Mouse (Mus musculus): Measurements from ENCODE around the gene Ssbp2. TPM values are rescaled to one million over a fixed set of nuclear protein-coding genes. Genes with fewer than 3 reads are reported as not detected.

Gene Ssbp2
- polyA plus RNA-seq, 1 experiment from 2014 or later = 77.7 TPM

DNA sequence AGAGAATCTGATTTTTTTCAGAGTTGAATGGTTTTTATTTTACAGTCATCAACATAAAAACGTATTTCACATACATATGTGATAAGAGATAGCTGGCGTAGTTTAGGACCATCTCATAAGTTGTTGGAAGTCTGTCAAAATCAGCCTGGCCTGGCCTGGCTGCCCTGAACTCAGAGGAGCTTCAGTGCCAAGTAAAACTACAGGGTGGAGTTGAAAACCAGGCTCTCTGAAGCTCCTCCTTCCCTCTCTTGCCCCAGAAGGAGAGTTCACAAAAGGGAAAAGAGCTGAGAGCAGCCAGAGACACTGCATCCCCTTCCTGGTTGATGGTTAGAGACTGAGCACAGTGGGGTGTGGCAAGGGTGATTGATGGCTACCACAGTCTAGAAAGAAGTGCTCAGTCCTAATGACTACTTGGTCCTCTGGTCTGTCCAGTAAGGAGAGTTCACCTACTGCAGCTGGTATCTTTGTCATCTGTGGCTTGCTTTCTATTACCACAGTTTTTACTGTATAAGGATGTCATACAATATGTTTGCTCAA is 236.1 kb downstream of the Ssbp2 start:
- Histone ChIP-seq H3K27ac (no peak overlapping the region), H3K4me3 (replicated peaks; ENCODE audit: low read depth, low read length) (no peak overlapping the region)
- no peak; the same call in 1 of the 2 replicates for ATAC-seq (replicated peaks; ENCODE audit: low FRiP score, low read depth)

DNA sequence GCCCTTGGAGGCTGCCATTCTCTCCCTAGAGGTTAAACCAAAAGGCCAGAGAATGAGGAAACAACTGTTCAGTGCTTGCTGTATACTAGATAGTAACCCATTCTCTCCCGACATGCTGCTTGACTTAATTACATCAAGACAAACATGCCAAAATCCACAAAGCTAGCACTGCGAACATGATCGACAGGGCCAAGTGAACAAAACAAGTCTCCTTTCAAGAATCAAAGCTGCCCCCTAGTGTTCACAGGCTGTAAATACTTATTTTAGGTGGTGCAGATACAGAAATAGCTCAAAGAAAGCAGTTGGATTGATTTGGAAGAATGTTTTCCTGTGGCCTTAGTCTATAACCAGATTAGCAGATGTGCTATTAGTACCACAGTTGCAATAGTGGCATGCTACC is 236.9 kb downstream of the Ssbp2 start:
- DNase-seq (ENCODE audit: low spot score) (peak; percentile 78), ATAC-seq (replicated peaks; ENCODE audit: low FRiP score, low read depth) (no peak)
- H3K27ac ChIP-seq = no peak overlapping the region
- no peak overlapping the region for H3K4me2 ChIP-seq (ENCODE audit: low read length)
- H3K4me3 ChIP-seq (replicated peaks; ENCODE audit: low read depth, low read length) = no peak overlapping the region
- no peaks in the 10 kb centered on the region for H3K27me3 ChIP-seq (ENCODE audit: insufficient read depth, low read length)
- peaks cover 6% of the 10 kb centered on the region; the same call in 1 of the 2 replicates for H3K36me3 ChIP-seq (ENCODE audit: insufficient read depth, low read length)
- peak; percentile 76 for TF ChIP-seq CTCF (IDR thresholded peaks at IDR 0.05; ENCODE audit: low read depth)
- no peaks in the 10 kb centered on the region for H3K4me1 ChIP-seq (replicated peaks; ENCODE audit: insufficient read depth, low read length)
- H3K9me3 ChIP-seq (replicated peaks; ENCODE audit: low read length) = no peaks in the 10 kb centered on the region
- no peak overlapping the region for H3K9ac ChIP-seq (ENCODE audit: low read depth, low read length)
- 40% methylated on average over 3 of the region's 3 CpGs for WGBS

More for the DNA sequence above, 236.1 kb downstream of the Ssbp2 start:
- Histone ChIP-seq H3K9me3 (replicated peaks; ENCODE audit: low read length) (no peaks in the 10 kb centered on the region), H3K9ac (ENCODE audit: low read depth, low read length) (no peak overlapping the region), H3K27me3 (ENCODE audit: insufficient read depth, low read length) (no peaks in the 10 kb centered on the region), H3K4me1 (replicated peaks; ENCODE audit: insufficient read depth, low read length) (no peaks in the 10 kb centered on the region), H3K4me2 (ENCODE audit: low read length) (no peak overlapping the region), H3K36me3 (ENCODE audit: insufficient read depth, low read length) (peaks cover 6% of the 10 kb centered on the region; the same call in 1 of the 2 replicates)
- DNase-seq (ENCODE audit: low spot score) = peak; percentile 46
- 66% methylated on average over 2 of the region's 2 CpGs for WGBS
- TF ChIP-seq CTCF (IDR thresholded peaks at IDR 0.05; ENCODE audit: low read depth) = no peak

DNA sequence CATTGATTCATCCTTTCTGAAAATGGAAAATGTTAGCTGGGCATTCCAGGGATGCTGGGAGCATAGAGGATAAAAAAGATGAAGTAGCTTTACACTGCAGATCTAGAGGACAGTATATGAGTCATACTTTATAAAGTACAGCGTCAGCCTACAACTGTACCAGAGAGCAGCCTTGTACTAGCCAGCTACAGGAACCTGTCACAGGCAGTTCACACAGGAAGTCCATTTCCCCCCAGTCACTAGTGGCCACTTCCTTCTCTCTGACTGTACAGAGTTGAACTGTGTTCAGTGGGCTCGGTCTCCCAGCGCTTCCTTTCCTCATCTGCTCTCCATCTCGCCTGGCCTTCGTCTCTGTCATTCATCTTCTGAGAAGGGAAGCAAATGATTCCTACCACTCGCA is 242.3 kb downstream of the Ssbp2 start:
- 70% methylated on average over 6 of the region's 6 CpGs for WGBS
- Histone ChIP-seq H3K4me3 (replicated peaks; ENCODE audit: low read depth, low read length) (no peak overlapping the region), H3K27me3 (ENCODE audit: insufficient read depth, low read length) (no peaks in the 10 kb centered on the region), H3K9ac (ENCODE audit: low read depth, low read length) (no peak overlapping the region), H3K27ac (no peak overlapping the region), H3K4me2 (ENCODE audit: low read length) (no peak overlapping the region), H3K36me3 (ENCODE audit: insufficient read depth, low read length) (peaks cover 6% of the 10 kb centered on the region; the same call in 1 of the 2 replicates), H3K9me3 (replicated peaks; ENCODE audit: low read length) (no peaks in the 10 kb centered on the region), H3K4me1 (replicated peaks; ENCODE audit: insufficient read depth, low read length) (no peaks in the 10 kb centered on the region)
- ATAC-seq (replicated peaks; ENCODE audit: low FRiP score, low read depth) (peak; percentile 73; the same call in 1 of the 2 replicates), DNase-seq (ENCODE audit: low spot score) (peak; percentile 31)
- TF ChIP-seq CTCF (IDR thresholded peaks at IDR 0.05; ENCODE audit: low read depth) = no peak

DNA sequence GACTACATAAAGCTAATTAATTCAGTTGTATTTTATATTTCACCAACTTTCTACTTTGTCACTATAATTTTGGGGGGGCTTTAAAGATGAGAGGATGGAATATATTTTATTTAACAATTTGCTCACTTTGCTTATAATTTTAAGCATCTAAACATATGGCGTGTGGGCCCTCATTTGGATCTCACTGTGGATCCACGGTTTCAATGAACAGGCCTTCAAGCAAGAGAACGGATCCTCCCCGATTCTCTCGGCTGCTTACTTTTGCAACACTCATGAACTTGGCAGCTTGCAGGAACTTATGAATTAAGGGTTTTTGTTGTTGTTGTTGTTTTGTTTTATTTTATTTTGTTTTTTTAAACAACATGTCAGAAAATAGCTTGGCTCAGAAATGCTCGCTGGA is 259.4 kb downstream of the Ssbp2 start:
- WGBS = 89% methylated on average over 6 of the region's 6 CpGs
- Histone ChIP-seq H3K9ac (ENCODE audit: low read depth, low read length) (no peak overlapping the region), H3K4me3 (replicated peaks; ENCODE audit: low read depth, low read length) (no peak overlapping the region), H3K4me1 (replicated peaks; ENCODE audit: insufficient read depth, low read length) (no peaks in the 10 kb centered on the region), H3K27ac (no peak overlapping the region), H3K9me3 (replicated peaks; ENCODE audit: low read length) (no peaks in the 10 kb centered on the region), H3K36me3 (ENCODE audit: insufficient read depth, low read length) (no peaks in the 10 kb centered on the region), H3K4me2 (ENCODE audit: low read length) (no peak overlapping the region), H3K27me3 (ENCODE audit: insufficient read depth, low read length) (no peaks in the 10 kb centered on the region)
- TF ChIP-seq CTCF (IDR thresholded peaks at IDR 0.05; ENCODE audit: low read depth) = no peak
- ATAC-seq (replicated peaks; ENCODE audit: low FRiP score, low read depth) (no peak), DNase-seq (ENCODE audit: low spot score) (no peak)

DNA sequence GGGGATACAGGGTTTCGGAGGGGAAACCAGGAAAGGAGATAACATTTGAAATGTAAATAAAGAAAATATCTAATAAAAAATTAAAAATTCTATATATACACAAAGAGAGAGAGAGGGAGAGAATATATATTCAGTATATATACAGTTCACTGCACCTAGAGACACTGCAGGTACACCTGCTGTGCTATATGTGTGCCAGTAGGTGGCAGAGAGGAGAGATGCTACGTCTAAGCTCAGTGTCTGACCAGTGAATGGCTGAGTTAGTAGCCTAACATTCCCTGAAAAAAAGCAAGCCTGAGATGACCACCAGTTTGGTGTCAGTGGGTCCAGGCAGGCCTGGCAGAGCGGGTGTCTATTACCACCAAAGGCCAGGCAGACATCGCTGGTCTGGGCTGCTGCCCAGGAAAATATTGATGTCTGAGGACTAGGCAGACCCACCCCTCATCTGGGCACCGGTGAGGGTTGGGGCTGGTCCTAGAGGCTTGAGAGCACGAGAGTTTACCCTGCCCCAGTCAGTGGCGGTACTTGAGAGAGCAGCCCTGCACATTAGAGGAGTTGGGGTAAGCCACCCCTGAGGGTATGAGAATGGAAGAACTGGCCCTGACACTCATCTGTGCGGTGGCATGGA is 263.1 kb downstream of the Ssbp2 start:
- peak; percentile 59; the same call in 1 of the 2 replicates for ATAC-seq (replicated peaks; ENCODE audit: low FRiP score, low read depth)
- H3K9ac ChIP-seq (ENCODE audit: low read depth, low read length) = no peak overlapping the region
- WGBS = 70% methylated on average over 8 of the region's 8 CpGs

DNA sequence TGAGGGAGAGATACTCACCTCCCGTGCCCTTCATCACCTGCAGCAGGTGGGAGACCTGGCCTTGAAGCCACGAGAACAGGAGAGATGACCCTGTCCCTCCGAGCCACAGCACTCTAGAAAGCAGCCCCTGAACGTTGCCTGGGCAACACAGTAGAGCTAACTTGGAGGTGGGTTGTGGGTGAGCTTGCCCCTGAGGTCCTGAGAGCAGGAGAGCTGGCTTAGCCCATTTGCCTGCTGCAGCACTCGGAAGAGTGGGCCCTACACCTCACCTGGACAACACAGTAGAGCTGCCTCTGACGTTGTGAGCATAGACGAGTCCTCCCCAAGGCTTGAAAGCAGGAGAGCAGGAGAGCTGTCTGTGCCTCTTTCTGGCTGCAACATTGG is 263.6 kb downstream of the Ssbp2 start:
- Histone ChIP-seq H3K27ac (no peak overlapping the region), H3K9me3 (replicated peaks; ENCODE audit: low read length) (no peaks in the 10 kb centered on the region), H3K4me2 (ENCODE audit: low read length) (no peak overlapping the region), H3K4me3 (replicated peaks; ENCODE audit: low read depth, low read length) (no peak overlapping the region), H3K9ac (ENCODE audit: low read depth, low read length) (no peak overlapping the region), H3K27me3 (ENCODE audit: insufficient read depth, low read length) (no peaks in the 10 kb centered on the region), H3K36me3 (ENCODE audit: insufficient read depth, low read length) (no peaks in the 10 kb centered on the region), H3K4me1 (replicated peaks; ENCODE audit: insufficient read depth, low read length) (no peaks in the 10 kb centered on the region)
- no peak for TF ChIP-seq CTCF (IDR thresholded peaks at IDR 0.05; ENCODE audit: low read depth)
- 75% methylated on average over 7 of the region's 7 CpGs for WGBS
- no peak for DNase-seq (ENCODE audit: low spot score)
- no peak for ATAC-seq (replicated peaks; ENCODE audit: low FRiP score, low read depth)

More for the DNA sequence above, 263.1 kb downstream of the Ssbp2 start:
- peak; percentile 63 for TF ChIP-seq CTCF (IDR thresholded peaks at IDR 0.05; ENCODE audit: low read depth)
- no peak overlapping the region for H3K27ac ChIP-seq
- peak; percentile 22 for DNase-seq (ENCODE audit: low spot score)
- H3K4me2 ChIP-seq (ENCODE audit: low read length) = no peak overlapping the region
- no peak overlapping the region for H3K4me3 ChIP-seq (replicated peaks; ENCODE audit: low read depth, low read length)
- H3K4me1 ChIP-seq (replicated peaks; ENCODE audit: insufficient read depth, low read length) = no peaks in the 10 kb centered on the region
- no peaks in the 10 kb centered on the region for H3K27me3 ChIP-seq (ENCODE audit: insufficient read depth, low read length)
- no peaks in the 10 kb centered on the region for H3K9me3 ChIP-seq (replicated peaks; ENCODE audit: low read length)
- no peaks in the 10 kb centered on the region for H3K36me3 ChIP-seq (ENCODE audit: insufficient read depth, low read length)

Measured in kidney, postnatal 0 days (tissue).